Mouse (Mus musculus): ENCODE measurements around the gene 4930556J24Rik.
"Not testable (repeated sequence)": the region's sequence is repeated elsewhere in the genome, so short reads cannot be mapped to it uniquely, and the experiment has no call there.

4930556J24Rik gene

DNA sequence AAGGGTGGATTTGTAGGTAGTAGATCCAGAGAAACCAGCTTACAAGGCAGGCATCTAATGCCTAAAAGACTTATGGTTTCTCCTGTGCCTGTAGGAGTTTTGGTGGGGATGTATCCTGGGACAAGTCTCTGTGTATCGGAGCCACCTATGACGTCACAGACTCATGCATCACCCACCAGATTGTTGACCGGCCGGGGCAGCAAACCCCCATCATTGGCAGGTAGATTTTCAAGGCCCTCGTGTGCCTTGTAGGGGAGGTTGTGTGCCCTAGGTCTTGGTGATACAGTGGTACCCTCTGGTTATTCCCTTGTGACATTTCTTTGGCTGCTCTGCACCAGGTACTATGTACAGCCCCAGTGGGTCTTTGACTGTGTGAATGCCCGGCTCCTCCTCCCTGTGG lies at the start of gene 4930556J24Rik:
Gene 4930556J24Rik (minus strand): TSS at position 101 of the 400 bp plus-strand sequence.
- CTCF ChIA-PET = no interaction called here

DNA sequence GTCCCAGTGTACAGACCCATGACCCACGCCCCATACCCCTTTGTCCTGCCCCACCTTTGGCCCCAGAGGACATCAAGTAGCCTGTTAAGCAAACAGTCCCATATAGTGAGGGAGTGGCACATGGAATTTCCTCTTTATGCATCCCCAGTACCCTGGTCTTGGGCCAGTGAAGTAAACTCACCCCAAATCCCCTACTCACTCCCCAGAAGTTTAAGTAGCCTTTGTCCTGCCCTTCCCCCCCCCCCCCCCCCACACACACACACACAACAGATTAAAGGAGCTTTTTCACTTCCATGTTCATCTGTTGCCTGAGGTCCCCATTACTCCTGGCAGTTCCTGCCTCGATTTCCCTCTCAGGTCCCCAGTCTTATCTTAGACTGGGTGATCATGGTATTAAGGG lies 46.7 kb upstream of the 4930556J24Rik start:
- CTCF ChIA-PET = no interaction called here

DNA sequence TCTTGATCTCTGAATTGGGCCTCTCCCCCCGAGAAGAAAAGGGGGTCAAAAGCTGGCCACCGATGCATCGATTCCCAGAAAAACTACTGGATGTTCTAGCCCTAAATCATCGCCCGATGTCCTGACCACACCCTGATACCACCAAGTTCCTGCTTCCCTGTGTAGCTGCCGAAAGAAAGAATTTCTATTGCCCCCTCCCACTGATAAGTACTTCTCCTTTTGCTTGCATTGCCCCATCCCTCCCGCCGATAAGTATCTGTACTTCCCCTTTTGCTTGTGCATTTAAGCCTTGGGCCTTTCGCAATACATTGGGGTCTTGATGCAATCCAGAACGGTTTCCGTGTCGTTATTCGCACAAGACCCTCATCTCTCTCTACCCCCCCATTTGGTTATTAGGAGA lies 45.5 kb upstream of the 4930556J24Rik start:
- CTCF ChIA-PET = not testable (repeated sequence)

DNA sequence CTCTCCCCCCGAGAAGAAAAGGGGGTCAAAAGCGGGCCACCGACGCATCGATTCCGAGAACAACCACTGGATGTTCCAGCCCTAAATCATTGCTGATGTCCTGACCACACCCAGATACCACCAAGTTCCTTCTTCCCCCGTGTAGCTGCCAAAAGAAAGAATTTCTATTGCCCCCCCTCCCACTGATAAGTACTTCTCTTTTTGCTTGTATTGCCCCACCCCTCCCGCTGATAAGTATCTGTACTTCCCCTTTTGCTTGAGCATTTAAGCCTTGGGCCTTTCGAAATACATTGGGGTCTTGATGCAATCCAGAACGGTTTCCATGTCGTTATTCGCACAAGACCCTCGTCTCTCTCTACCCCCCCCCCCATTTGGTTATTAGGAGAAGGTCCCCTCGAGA lies 39.2 kb upstream of the 4930556J24Rik start:
- CTCF ChIA-PET = not testable (repeated sequence)

DNA sequence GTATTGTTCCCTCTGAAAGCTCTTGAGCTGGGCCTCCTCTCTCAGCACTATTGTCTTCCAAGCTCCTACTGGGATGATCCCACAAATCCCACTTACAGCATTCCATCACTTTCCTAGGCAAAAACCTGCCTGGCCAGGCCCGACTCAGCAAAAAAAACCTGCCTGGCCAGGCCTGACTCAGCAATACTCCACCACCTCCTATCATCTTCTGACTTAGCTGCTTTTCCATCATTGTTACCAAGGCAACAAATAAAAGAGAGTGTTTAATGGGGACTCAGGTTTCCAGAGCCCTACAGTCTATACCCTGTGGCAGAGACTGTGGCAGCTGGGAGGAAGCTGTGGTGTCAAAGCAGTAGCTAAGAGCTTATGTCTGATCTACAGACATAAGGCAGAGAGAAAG lies 36.0 kb upstream of the 4930556J24Rik start:
- CTCF ChIA-PET = no interaction called here

DNA sequence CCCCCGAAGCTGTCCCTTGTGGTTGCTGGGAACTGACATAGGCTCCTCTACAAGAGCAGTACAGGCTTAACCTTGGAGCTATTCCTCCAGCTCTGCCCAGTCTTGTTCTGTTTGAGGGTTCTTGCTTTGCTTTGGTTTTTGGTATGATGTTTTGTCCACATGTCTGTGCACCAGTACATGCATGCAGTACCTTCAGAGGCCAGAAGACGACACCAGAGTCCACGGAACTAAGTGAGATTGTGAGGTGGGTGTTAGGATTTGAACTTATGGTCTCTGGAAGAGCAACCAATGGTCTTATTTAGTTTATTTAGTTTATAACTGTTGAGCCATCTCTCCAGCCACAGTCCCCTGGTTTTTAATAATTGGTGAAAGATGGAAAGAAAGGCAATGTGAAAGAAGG lies 29.9 kb upstream of the 4930556J24Rik start:
- CTCF ChIA-PET = no interaction called here

DNA sequence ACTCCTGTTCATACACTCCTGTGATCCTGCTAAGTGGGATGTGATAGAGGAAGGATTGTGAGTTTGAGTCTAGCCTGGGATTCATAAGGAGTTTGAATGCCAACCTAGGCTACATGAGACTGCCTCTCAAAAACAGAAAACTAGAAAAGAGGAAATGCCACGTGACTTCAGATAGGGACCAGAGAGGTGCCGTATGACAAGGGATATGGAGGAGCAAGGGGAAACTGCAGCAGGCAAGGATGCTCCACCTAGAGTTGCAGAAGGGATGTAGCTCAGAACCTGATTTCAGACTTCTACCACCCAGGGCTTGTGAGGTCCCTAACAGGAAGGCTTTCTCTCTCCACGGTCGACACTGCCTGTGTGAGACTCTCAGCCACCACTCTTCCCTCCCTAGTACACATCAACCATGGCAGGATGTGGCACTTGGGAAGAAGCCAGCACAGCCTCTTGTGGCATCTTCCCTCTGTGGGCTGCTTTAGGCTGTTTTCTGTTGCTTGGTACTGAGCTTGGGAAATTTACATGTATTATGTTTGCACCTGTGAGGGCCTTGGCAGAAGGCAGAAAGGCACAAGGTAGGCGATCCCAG lies 28.7 kb upstream of the 4930556J24Rik start:
- CTCF ChIA-PET = no interaction called here

DNA sequence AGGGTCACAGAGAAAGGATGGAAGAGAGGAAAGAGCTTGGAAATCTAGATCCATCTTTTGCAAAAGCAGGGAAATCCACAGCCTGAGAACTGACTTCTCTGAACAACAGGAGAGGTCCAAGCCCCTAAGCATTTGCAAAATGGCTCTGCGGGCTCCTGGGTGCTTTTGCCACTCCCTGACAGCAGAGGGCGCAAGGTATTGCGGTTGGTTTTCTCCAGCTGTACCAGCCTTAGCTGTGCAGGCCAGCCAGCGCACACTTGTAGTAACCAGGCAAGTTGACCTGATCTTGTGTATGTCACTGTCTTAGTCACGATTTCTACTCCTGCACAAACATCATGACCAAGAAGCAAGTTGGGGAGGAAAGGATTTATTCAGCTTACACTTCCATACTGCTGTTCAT lies 25.0 kb upstream of the 4930556J24Rik start:
- CTCF ChIA-PET = no interaction called here

DNA sequence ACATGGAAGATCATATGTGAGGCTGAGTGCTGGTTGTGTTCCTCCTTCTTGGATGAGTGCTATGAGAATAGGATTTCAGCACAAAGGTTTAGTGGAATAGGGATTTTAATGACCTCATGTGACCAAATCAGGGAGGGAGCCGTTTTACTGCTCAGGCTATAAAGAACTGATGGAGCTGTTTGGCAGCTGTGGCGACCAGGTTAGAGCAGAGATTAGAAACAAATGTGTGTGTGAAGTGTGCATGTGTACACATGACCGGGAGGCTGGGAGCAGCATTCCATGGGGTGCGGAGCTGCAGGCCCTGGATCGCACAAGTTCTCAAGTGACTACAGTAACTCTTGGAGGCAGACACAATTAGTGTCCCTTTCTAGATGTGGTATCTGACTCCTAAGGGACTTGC lies 23.0 kb upstream of the 4930556J24Rik start:
- CTCF ChIA-PET = no interaction called here

DNA sequence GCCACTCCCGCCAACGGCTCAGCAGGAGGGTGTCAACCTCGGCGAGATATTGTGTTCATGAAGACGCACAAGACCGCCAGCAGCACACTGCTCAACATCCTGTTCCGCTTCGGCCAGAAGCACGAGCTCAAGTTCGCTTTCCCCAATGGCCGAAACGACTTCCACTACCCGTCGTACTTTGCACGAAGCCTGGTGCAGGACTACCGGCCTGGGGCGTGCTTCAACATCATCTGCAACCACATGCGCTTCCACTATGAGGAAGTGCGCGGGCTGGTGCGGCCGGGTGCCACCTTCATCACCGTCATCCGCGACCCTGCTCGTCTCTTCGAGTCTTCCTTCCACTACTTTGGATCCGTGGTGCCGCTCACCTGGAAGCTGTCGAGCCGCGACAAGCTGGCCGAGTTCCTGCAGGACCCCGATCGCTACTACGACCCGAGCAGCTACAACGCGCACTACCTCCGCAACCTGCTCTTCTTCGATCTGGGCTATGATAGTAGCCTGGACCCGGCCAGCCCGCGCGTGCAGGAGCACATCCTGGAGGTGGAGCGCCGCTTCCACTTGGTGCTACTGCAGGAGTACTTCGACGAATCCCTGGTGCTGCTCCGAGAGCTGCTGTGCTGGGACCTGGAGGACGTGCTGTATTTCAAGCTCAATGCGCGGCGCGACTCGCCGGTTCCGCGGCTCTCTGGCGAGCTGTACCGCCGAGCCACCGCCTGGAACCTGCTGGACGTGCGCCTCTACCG lies 21.6 kb upstream of the 4930556J24Rik start:
- CTCF ChIA-PET = no interaction called here

DNA sequence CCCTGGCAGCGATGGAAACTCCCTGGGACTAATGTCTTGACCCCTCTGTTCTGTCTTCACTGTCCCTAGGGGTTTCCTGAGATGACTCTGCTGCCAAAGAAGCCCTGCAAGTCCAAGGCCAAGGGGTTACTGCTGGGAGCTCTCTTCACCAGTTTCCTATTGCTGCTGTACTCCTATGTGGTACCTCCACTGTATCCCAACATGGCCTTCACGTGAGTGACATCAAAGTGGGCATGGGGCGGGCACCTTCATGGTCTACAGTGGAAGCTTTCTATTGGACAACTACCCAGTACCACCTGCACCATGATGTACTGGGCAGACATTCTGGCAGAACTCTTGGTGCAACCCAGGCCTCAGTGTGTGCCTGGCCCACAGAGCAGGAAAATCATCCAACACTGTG lies 20.3 kb upstream of the 4930556J24Rik start:
- CTCF ChIA-PET = no interaction called here

DNA sequence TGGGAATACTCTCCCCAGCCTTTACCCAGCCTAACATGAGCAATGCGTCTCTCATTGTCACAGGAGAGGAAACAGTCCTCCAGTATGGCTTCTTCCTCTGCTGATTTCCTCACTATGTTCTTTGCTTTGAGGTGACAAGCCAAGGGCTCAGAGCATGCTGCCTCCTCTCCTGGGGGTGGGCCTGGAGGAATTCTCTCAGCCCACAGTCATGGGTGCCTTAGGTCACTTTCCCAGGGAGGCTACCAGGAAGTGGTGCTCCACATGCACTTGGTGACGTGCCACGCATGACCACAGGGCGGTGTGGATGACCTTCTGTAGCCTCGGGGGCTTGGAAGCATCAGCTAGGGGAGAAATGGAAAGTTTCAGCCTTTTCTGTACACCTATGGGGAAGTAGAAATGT lies 18.9 kb upstream of the 4930556J24Rik start:
- CTCF ChIA-PET = no interaction called here

DNA sequence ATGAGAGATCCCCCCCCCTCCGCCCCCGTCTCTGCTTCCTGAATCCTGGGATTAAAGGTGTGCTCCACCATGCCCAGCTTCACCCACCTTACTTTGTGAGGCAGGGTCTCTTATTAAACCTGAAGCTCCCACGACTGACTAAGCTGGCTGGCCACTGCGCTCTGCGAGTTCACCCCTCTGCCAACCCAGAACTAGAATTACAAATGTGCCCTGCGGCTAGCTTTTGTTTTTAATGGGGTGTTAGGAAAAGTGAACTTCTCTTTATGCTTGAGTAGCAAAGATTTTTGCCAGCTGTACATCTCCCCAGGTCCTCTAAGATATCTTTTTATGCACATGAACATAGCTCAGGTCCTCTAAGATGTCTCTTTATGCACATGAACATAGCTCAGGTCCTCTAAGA lies 17.3 kb upstream of the 4930556J24Rik start:
- CTCF ChIA-PET = no interaction called here

DNA sequence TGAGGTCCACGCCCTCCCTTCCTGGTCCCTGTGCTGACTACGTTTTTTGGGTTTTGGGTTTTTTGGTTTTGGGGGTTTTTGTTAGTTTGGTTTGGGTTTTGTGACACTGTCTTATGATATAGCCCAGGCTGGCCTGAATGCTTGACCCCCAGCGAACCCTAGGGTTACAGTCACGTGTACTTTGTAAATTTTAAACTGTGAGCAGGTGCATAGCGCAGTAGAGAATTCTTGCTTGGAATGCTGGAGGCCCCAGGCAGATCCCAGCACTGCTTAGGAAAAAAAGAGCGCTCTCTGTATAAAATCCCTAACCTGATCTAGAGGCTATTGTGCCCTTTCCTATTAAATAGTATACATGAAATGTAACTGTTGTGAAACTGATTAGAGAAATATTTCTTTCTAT lies 16.6 kb upstream of the 4930556J24Rik start:
- CTCF ChIA-PET = no interaction called here

DNA sequence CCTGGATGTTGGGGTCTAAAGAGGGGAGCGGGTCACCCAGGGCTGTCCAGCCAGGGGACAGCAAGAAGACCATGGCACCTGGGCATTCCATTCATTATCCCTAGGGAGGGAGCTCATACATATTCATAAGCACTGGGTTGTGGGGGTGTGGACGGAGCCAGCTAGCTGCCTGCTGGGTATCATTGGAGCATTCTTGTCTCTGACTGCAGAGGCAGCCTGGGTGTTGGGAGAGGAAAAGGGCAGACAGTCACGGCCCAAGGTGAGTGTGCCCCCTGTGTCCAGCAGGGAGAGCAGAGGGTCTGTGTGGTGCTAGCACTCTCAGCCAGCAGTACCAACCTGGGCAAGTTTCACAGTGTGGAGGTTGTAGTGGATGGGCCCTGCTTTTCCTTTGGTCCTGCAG lies 13.2 kb upstream of the 4930556J24Rik start:
- CTCF ChIA-PET = no interaction called here

DNA sequence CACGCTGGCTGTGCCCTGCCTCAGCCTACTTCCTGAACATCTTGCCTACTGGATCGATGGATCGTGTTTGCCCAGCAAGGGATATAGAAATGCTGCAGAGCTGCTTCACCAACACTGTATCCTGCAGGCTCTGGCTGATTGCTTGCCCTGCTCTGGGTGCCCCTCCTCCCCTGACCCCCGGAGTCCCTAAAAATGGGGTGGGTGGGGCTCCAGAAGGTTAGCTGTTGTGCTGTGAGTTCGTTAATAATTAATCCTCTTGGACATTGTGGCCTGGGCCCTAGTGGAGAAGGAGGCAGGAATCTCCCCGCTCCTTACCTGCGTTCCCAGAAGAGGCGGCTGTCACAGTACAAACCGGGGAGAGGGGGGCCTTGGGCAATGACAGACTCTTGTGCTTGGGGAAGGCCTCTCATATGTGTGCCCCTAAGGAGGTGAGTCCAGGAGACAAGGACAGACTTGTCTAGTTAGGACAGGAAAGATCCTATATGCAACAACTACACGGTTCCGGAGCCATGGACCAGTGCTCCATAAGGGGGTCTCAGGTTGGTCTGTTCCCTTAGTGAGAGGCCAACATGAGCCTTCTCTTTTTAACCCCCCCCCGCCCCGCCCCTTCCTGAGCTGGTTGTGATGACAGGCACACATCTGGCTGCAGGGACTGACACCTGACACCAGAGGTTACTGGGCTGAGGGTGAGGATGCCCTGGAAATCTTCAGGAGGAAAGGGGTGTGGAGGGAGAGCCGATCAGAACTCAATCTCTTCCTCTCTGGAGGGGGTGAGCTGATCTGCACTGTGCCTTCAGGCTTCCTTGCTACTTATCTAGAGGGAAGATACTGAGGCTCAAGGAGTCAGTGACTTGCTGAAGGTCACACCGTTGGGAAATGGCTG lies 7.5 kb upstream of the 4930556J24Rik start:
- CTCF ChIA-PET = interaction anchor here (0.6 kb wide), 1 partner anchor 432 kb away, joined by 6 read pairs; no protein-coding TSS in a partner anchor

DNA sequence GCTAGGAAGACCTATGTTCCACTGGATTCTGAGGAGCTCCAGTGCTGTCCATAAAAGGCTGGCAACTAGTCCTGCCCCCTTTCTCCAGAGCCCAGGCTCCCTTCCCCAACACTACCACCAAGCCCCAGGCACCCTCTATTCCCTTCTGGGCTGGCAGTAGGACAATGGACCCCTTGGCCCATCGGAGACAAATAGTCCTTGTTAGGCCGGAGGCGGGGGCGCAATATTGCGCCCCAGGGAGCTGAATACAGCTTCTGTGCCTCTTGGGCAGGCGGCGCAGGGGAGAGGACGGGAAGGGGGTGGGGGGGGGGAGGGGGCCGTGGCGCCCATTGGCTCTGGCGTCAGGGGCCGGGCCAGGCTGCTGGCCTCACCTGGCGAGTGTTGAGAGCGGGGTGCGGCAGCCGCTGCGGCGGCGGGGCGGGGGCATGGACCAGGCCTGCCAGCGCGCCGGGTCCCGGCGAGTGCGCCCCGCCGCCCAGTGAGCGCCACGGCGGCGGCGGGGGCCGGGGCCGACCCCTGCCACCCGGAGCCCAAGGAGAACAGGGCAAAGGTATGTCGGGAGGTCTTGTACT lies 6.8 kb upstream of the 4930556J24Rik start, which contains the start of gene Gal3st1:
Gene Gal3st1 (plus strand): TSS at position 346 of the 572 bp plus-strand sequence.
- CTCF ChIA-PET = interaction anchor here (0.6 kb wide), 1 partner anchor 432 kb away, joined by 6 read pairs; no protein-coding TSS in a partner anchor

DNA sequence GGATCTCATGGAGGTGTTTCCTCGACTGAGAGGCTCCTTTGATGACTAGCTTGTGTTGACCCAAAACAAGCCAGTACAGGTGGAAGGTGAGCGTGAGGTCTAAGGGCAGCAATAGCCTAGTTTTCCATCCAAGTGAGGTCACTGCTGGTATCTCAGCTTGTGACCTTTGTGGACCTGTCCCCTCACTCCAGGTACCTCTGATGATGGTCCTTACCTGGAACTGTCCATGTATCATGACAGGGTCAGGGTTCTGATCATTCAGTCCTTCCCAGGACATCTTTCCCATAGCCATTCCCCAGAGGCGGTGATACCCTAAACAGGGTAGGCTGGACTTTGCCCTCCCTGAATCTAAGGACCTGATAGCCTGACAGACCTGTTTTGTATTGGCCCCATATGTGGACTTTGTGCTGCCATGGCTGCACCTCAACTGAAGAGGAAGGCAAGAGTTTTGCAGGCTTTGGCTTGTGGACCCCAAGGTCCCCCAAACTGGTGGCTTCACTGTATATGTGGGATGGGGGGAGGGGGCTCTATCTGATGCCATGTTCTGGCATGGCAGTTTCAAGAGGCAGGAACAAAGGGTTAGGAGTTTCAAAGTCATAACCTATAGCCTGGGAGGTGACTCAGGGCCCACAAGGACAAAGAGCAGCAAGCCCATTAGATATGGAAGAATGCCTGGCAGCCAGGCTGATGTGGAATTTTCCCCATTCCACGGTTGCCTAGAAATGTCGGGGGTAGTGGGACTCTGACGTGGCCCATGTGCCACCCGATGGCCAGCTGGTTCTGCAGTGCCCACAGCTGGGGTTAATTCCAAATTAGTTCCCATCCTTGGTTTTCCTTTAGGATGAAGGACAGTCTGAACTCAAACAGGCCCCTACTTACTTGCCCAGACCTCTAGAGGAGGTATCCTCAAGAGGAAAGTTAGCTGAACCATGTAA lies 6.0 kb upstream of the 4930556J24Rik start:
- CTCF ChIA-PET = no interaction called here

DNA sequence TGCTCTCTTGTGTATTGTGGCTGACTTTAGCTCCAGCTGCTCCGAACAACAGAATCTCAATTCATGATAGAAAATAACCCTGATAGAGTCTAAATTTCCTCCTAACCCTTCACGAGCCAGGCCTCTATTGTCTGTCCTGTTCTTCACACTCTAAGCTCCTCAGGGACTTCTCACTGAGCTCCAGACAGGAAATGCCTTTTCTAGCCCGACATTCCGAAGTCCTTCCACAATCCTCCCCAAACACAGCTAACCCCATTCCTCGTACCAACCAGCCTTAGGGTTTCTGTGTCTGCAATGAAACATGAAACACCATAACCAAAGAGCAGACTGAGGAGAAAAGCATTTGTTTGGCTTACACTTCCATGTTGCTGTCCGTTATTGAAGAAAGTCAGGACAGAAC lies 5.0 kb upstream of the 4930556J24Rik start:
- CTCF ChIA-PET = no interaction called here

DNA sequence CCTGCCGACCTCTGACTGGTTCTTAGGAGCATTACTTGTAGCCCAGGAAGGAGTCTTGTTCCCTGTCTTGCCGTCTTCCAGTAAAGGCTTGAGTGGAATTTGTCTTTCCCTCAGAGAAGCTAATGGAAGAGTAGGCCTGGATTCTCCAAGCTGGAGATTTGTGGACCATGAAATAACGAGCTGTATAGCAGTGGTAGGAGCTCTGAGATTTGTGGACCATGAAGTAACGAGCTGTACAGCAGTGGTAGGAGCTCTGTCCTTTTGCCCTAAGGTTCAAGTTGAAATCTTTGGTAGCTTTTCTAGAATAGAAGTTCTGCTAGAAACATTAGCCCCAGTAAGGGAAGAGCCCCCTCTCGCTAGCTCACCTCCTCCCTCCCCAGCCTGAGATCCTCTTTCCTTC lies 1.8 kb upstream of the 4930556J24Rik start:
- CTCF ChIA-PET = no interaction called here

DNA sequence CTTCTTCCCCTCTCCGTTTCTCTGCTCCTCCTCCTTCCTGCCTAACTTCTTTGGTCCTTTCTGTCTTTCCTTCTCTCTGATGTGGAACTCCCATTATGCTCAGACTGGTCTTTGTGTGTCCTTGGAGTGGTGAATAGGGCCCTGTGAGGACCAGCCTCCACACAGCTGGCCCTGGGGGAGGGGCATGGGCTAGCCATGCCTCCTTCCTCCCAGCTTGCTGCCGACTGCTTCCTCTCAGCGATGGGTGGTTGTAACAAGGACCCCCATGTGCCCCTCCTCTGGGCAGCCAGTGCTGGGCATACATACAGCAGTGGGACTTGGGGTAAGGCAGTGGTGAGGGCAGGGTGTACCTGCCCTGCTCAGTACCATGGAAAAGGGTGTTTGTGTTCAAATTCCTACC lies 2.3 kb downstream of the 4930556J24Rik start:
- CTCF ChIA-PET = no interaction called here

Measured in spleen, embryonic (tissue).